Mouse (Mus musculus) heart, postnatal 0 days (tissue): ENCODE measurements around the gene Mpdu1.

Experiments
- CTCF ChIP-seq: IDR thresholded peaks from 2 replicates; pipeline ENCODE4 v1.5.1; 2016; ENCODE audit warnings: antibody characterized with exemption, control low read depth, low read depth
- EP300 ChIP-seq: IDR thresholded peaks from 2 replicates; pipeline ENCODE4 v1.6.1; 2016; ENCODE audit warnings: antibody characterized with exemption, low read depth

- TF ChIP-seq CTCF (no peak), EP300 (no peak)
These were observed 31.1 kb upstream of the Mpdu1 start for GRCm38 (mm10) chr11:69693421-69693965.
